ENCODE assay signal across 18 mouse cellular contexts in genomic region chr1:79743385-79743784, GRCm38 (mm10). TPM values are rescaled to one million over a fixed set of nuclear protein-coding genes. Genes with fewer than 3 reads are reported as not detected.
A peak's percentile ranks its signal among the peaks of the same experiment; 100 is the strongest.
DNase-seq lines count a peak whose midpoint lies in the region; ATAC-seq and TF ChIP-seq lines count a peak whose summit lies in the region.
"Had no signal": no experiment of that assay in that cellular context is flagged by ENCODE, and none has a peak within 500 bp of the region (broad histone marks: within the 10 kb centered on the region; RNA-seq: fewer than 3 reads in every experiment).

No protein-coding gene starts in this region.

- WGBS in kidney, postnatal 0 days = 91% methylated on average over 1 of the region's 1 CpGs
- 92% methylated on average over 1 of the region's 1 CpGs for WGBS in kidney, embryonic 16.5 days
- WGBS in liver, adult 2 months = 75% methylated on average over 1 of the region's 1 CpGs
- WGBS in liver, embryonic 12.5 days (ENCODE audit: insufficient replicate concordance) = 85% methylated on average over 1 of the region's 1 CpGs
- 94% methylated on average over 1 of the region's 1 CpGs for WGBS in forebrain, embryonic 16.5 days

- no peaks in the 10 kb centered on the region for H3K4me1 ChIP-seq in kidney, postnatal 0 days (replicated peaks; ENCODE audit: insufficient read depth, low read length)
- no peaks in the 10 kb centered on the region for H3K4me1 ChIP-seq in kidney, embryonic 16.5 days (ENCODE audit: insufficient read depth, low read length)
- peaks cover 8% of the 10 kb centered on the region; the same call in 1 of the 2 replicates for H3K4me1 ChIP-seq in liver, adult 2 months (ENCODE audit: control insufficient read depth, insufficient read depth, low read length)
- H3K4me1 ChIP-seq in liver, embryonic 12.5 days = no peaks in the 10 kb centered on the region
- H3K4me1 ChIP-seq in forebrain, embryonic 16.5 days (replicated peaks; ENCODE audit: control insufficient read depth, insufficient read depth, low read length) = no peaks in the 10 kb centered on the region
- H3K4me1 ChIP-seq: embryonic facial prominence, embryonic 10.5 days; embryonic facial prominence, embryonic 12.5 days; forebrain, embryonic 13.5 days; forebrain, embryonic 15.5 days had no signal

- no peaks in the 10 kb centered on the region for H3K27me3 ChIP-seq in kidney, postnatal 0 days (ENCODE audit: insufficient read depth, low read length)
- no peaks in the 10 kb centered on the region for H3K27me3 ChIP-seq in kidney, embryonic 16.5 days (ENCODE audit: insufficient read depth, low read length)
- H3K27me3 ChIP-seq in liver, adult 2 months (ENCODE audit: control insufficient read depth, insufficient read depth, low read length) = no peaks in the 10 kb centered on the region
- no peaks in the 10 kb centered on the region for H3K27me3 ChIP-seq in liver, embryonic 12.5 days (replicated peaks)
- no peaks in the 10 kb centered on the region for H3K27me3 ChIP-seq in forebrain, embryonic 16.5 days (replicated peaks; ENCODE audit: control insufficient read depth, insufficient read depth, low read length)
- H3K27me3 ChIP-seq: embryonic facial prominence, embryonic 12.5 days; forebrain, embryonic 13.5 days; forebrain, embryonic 15.5 days had no signal

- TF ChIP-seq POLR2A in liver, adult 2 months (IDR thresholded peaks at IDR 0.05; ENCODE audit: extremely low read depth, insufficient read depth, low read length) = no peak

- H3K27ac ChIP-seq in kidney, postnatal 0 days = no peak overlapping the region
- H3K27ac ChIP-seq in kidney, embryonic 16.5 days (ENCODE audit: low read length) = no peak overlapping the region
- H3K27ac ChIP-seq in liver, adult 2 months (replicated peaks; ENCODE audit: insufficient read depth, low read depth, low read length) = no peak overlapping the region
- no peak overlapping the region for H3K27ac ChIP-seq in liver, embryonic 12.5 days
- no peak overlapping the region for H3K27ac ChIP-seq in forebrain, embryonic 16.5 days (ENCODE audit: low read length)
- H3K27ac ChIP-seq: embryonic facial prominence, embryonic 10.5 days; embryonic facial prominence, embryonic 12.5 days; forebrain, embryonic 13.5 days; forebrain, embryonic 15.5 days had no signal

- H3K9me3 ChIP-seq in kidney, postnatal 0 days (replicated peaks; ENCODE audit: low read length) = no peaks in the 10 kb centered on the region
- H3K9me3 ChIP-seq in kidney, embryonic 16.5 days (ENCODE audit: low read length) = no peaks in the 10 kb centered on the region
- H3K9me3 ChIP-seq in liver, embryonic 12.5 days (replicated peaks) = no peaks in the 10 kb centered on the region
- no peaks in the 10 kb centered on the region for H3K9me3 ChIP-seq in forebrain, embryonic 16.5 days (ENCODE audit: control insufficient read depth, low read length)
- H3K9me3 ChIP-seq: embryonic facial prominence, embryonic 10.5 days; embryonic facial prominence, embryonic 12.5 days; forebrain, embryonic 13.5 days; forebrain, embryonic 15.5 days had no signal

- H3K79me2 ChIP-seq in liver, adult 2 months (ENCODE audit: control insufficient read depth, insufficient read depth, low read length) = peaks cover 22% of the 10 kb centered on the region

- DNase-seq in heart, adult 11 months = peak; percentile 41
- no peak for DNase-seq in heart, postnatal 14 days
- DNase-seq in kidney, postnatal 0 days (ENCODE audit: low spot score) = no peak
- peak; percentile 33 for DNase-seq in liver, adult 2 months (ENCODE audit: extremely low read depth, low read depth, low spot score)
- DNase-seq: adrenal gland, adult 2 months; adrenal gland, postnatal 14 days; cerebellum, adult 11-12 months; cerebellum, adult 2 months; cerebellum, adult 9-10 months; cerebellum, postnatal 10 days; cerebellum, postnatal 25 days had no signal

- H3K36me3 ChIP-seq in kidney, postnatal 0 days (ENCODE audit: insufficient read depth, low read length) = no peaks in the 10 kb centered on the region
- H3K36me3 ChIP-seq in kidney, embryonic 16.5 days (ENCODE audit: insufficient read depth, low read length) = no peaks in the 10 kb centered on the region
- peaks cover 1% of the 10 kb centered on the region; the same call in 1 of the 2 replicates for H3K36me3 ChIP-seq in liver, adult 2 months (ENCODE audit: control insufficient read depth, insufficient read depth, low read length)
- H3K36me3 ChIP-seq in liver, embryonic 12.5 days = peaks cover 7% of the 10 kb centered on the region
- no peaks in the 10 kb centered on the region for H3K36me3 ChIP-seq in forebrain, embryonic 16.5 days (ENCODE audit: control insufficient read depth, insufficient read depth)
- H3K36me3 ChIP-seq: embryonic facial prominence, embryonic 10.5 days; embryonic facial prominence, embryonic 12.5 days had no signal

- H3K4me2 ChIP-seq in kidney, postnatal 0 days (ENCODE audit: low read length) = no peak overlapping the region
- H3K4me2 ChIP-seq in kidney, embryonic 16.5 days (replicated peaks; ENCODE audit: low read depth, low read length) = no peak overlapping the region
- no peak overlapping the region for H3K4me2 ChIP-seq in liver, embryonic 12.5 days
- H3K4me2 ChIP-seq in forebrain, embryonic 16.5 days (ENCODE audit: low read length) = no peak overlapping the region
- H3K4me2 ChIP-seq: embryonic facial prominence, embryonic 12.5 days; forebrain, embryonic 13.5 days; forebrain, embryonic 15.5 days had no signal

- intact Hi-C loops in heart, postnatal 14 days (cut with DNase I) = no loop called here

- no peak for TF ChIP-seq CTCF in kidney, postnatal 0 days (IDR thresholded peaks at IDR 0.05; ENCODE audit: low read depth)
- no peak for TF ChIP-seq CTCF in liver, adult 2 months (IDR thresholded peaks at IDR 0.05; ENCODE audit: low read depth, low read length)

- no peak overlapping the region for H3K4me3 ChIP-seq in kidney, postnatal 0 days (replicated peaks; ENCODE audit: low read depth, low read length)
- H3K4me3 ChIP-seq in kidney, embryonic 16.5 days (ENCODE audit: low read length) = no peak overlapping the region
- no peak overlapping the region for H3K4me3 ChIP-seq in liver, adult 2 months (ENCODE audit: insufficient read depth, low read depth, low read length)
- H3K4me3 ChIP-seq in liver, embryonic 12.5 days = no peak overlapping the region
- H3K4me3 ChIP-seq in forebrain, embryonic 16.5 days (replicated peaks; ENCODE audit: low read length) = no peak overlapping the region
- H3K4me3 ChIP-seq: embryonic facial prominence, embryonic 10.5 days; embryonic facial prominence, embryonic 12.5 days; forebrain, embryonic 13.5 days; forebrain, embryonic 15.5 days had no signal

- 0 out of 2 replicates have a peak, but pooled peaks have one; percentile 2 for ATAC-seq in kidney, postnatal 0 days (replicated peaks; ENCODE audit: low FRiP score, low read depth)
- no peak for ATAC-seq in kidney, embryonic 16.5 days (ENCODE audit: low FRiP score, low TSS enrichment)
- no peak for ATAC-seq in liver, embryonic 12.5 days
- no peak for ATAC-seq in forebrain, embryonic 16.5 days
- ATAC-seq: forebrain, embryonic 13.5 days; forebrain, embryonic 15.5 days had no signal

- H3K9ac ChIP-seq in kidney, postnatal 0 days (ENCODE audit: low read depth, low read length) = no peak overlapping the region
- no peak overlapping the region for H3K9ac ChIP-seq in kidney, embryonic 16.5 days (replicated peaks; ENCODE audit: low read length)
- H3K9ac ChIP-seq in liver, adult 2 months (ENCODE audit: low read depth, low read length) = no peak overlapping the region
- H3K9ac ChIP-seq in liver, embryonic 12.5 days = no peak overlapping the region
- no peak overlapping the region for H3K9ac ChIP-seq in forebrain, embryonic 16.5 days (replicated peaks; ENCODE audit: low read depth, low read length)
- H3K9ac ChIP-seq: embryonic facial prominence, embryonic 12.5 days; forebrain, embryonic 13.5 days; forebrain, embryonic 15.5 days had no signal

RNA-seq across cellular contexts. Expression of gene Mrpl44, which starts 32.4 kb away (rescaled TPM):
- total RNA-seq in heart, postnatal 14 days (2021) = 10 to 100 TPM; 56.9 to 58.5 TPM
- polyA plus RNA-seq in kidney, postnatal 0 days (2015; fragmentation: Nextera tagmentation; extraction: Ambion mirVana) = 63.7 and 63.8 TPM in 2 replicates
- 63.0 and 66.3 TPM in 2 replicates for polyA plus RNA-seq in kidney, embryonic 16.5 days (2015; fragmentation: Nextera tagmentation; extraction: Ambion mirVana)
- 22.7 and 23.0 TPM in 2 replicates for total RNA-seq in liver, adult 2 months (2014; rRNA removed)
- polyA plus RNA-seq in liver, adult 2 months (2012; rRNA removed) = 8.0 and 9.2 TPM in 2 replicates
- polyA plus RNA-seq in liver, embryonic 12.5 days (2016; fragmentation: Nextera tagmentation; extraction: Ambion mirVana) = 35.0 and 35.4 TPM in 2 replicates
- 44.3 TPM in 2 replicates for polyA plus RNA-seq in forebrain, embryonic 16.5 days (2015; fragmentation: Nextera tagmentation; extraction: Ambion mirVana)

RNA-seq across cellular contexts. Expression of gene Wdfy1, which starts 32.6 kb away (rescaled TPM):
- 10 to 100 TPM; 18.6 to 23.0 TPM for total RNA-seq in heart, postnatal 14 days (2021)
- 48.4 and 49.2 TPM in 2 replicates for polyA plus RNA-seq in kidney, postnatal 0 days (2015; fragmentation: Nextera tagmentation; extraction: Ambion mirVana)
- polyA plus RNA-seq in kidney, embryonic 16.5 days (2015; fragmentation: Nextera tagmentation; extraction: Ambion mirVana) = 53.2 and 54.2 TPM in 2 replicates
- total RNA-seq in liver, adult 2 months (2014; rRNA removed) = 31.0 and 31.8 TPM in 2 replicates
- 17.3 and 19.8 TPM in 2 replicates for polyA plus RNA-seq in liver, adult 2 months (2012; rRNA removed)
- 16.2 and 16.5 TPM in 2 replicates for polyA plus RNA-seq in liver, embryonic 12.5 days (2016; fragmentation: Nextera tagmentation; extraction: Ambion mirVana)
- 77.5 and 88.1 TPM in 2 replicates for polyA plus RNA-seq in forebrain, embryonic 16.5 days (2015; fragmentation: Nextera tagmentation; extraction: Ambion mirVana)

Comparison
In these comparisons a context has a peak if more than half of its experiments do, and no peak if none do; other contexts are left out.
1. DNase-seq: peak in heart, adult 11 months (single experiment) and liver, adult 2 months (single experiment); none in heart, postnatal 14 days (0 of 2) and kidney, postnatal 0 days (single experiment).